Mouse (Mus musculus) stomach, postnatal 0 days (tissue): Measurements from ENCODE around the gene Cuedc1.

Source experiments
- CTCF ChIP-seq: IDR thresholded peaks from 2 replicates; pipeline ENCODE4 v1.5.1; 2016; ENCODE audit warnings: antibody characterized with exemption, low read depth, mild to moderate bottlenecking, moderate library complexity
- EP300 ChIP-seq: optimal IDR thresholded peaks from 2 replicates; pipeline ENCODE3; 2016; ENCODE audit warnings: antibody characterized with exemption

- TF ChIP-seq CTCF (no peak), EP300 (no peak)
Observed at GRCm38 (mm10) chr11:88131847-88132246, 34.0 kb downstream of the Cuedc1 start.
